Mouse (Mus musculus) urinary bladder, postnatal 25 days (tissue): ENCODE results near the gene Tcf23.

Experiments used
- DNase-seq: peaks from one replicate; pipeline ENCODE4 v3.0.0; 2022; ENCODE audit warnings: low spot score

Tcf23 gene

GRCm38 (mm10) chr5:30950451-30950850 is 18.0 kb upstream of the Tcf23 start:
- DNase-seq, result no peak

DNA sequence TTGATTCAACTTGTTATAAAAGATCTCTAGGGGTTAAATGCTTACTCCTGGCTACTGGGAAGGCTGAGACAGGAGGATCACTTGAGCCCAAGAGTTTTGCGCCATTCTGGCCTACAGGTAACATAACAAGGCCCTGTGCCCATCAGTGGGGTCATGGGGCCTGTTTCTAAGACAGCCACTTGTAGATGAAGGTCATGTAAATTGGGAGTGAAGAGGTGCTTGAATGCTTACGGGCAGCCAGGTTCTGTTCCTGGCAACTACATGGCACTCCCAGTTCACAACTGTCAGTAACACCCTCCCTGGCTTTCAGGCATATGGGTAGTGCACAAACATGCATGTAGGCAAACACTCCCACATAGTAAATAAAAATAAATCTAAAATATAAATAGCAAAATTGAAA is 17.5 kb upstream of the Tcf23 start:
- no peak for DNase-seq

GRCm38 (mm10) chr5:30951706-30952105 is 16.8 kb upstream of the Tcf23 start:
- DNase-seq, result no peak

DNA sequence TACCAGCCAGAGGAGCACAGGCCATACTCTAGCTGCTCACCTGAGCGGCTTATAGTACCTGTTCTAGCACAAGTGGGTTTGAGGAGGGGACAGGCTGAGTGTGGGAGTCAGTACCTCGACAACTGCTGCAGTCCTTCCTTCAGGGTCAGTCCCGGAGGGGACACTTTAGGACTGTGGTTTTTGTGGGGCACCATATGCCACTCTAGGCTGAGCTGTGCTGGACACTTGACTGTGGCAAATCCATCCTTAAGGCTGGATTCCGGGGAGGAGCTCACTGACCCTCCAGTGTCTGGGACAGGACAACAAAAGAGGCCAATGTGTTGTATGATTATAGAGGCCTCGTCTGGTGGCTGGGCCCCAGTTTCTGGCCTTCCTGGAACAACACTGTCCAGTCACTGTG is 15.9 kb upstream of the Tcf23 start:
- no peak for DNase-seq

- no peak for DNase-seq
Observed at GRCm38 (mm10) chr5:30954065-30954464, 14.4 kb upstream of the Tcf23 start.

DNA sequence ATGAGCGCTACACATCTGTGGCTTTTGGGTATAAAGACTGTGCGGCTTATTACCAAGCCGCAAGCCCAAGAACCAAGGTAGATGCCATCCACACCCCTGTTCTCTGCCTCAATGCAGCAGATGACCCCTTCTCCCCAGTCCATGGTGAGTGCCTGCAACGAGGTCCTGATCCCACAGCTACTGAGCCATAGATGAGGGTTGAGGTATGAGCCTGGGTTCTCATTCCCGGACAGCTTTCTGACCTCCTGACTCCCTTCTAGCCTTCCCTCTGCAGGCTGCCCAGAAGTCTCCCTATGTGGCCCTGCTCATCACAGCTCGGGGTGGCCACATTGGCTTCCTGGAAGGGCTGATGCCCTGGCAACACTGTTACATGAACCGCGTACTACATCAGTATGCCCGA is 13.9 kb upstream of the Tcf23 start:
- no peak for DNase-seq

GRCm38 (mm10) chr5:30955751-30956150 is 12.7 kb upstream of the Tcf23 start:
- no peak for DNase-seq

- DNase-seq, result no peak
Observed at GRCm38 (mm10) chr5:30957891-30958290, 10.6 kb upstream of the Tcf23 start.

- no peak for DNase-seq
Observed at GRCm38 (mm10) chr5:30959198-30959854, 9.1 kb upstream of the Tcf23 start.

GRCm38 (mm10) chr5:30959966-30960501 is 8.4 kb upstream of the Tcf23 start, which contains the start of gene Preb:
Gene Preb, minus strand, starts transcription at chr5:30960361.
- peak; percentile 99 for DNase-seq

GRCm38 (mm10) chr5:30960814-30961213 is 7.6 kb upstream of the Tcf23 start:
- DNase-seq, result no peak

DNA sequence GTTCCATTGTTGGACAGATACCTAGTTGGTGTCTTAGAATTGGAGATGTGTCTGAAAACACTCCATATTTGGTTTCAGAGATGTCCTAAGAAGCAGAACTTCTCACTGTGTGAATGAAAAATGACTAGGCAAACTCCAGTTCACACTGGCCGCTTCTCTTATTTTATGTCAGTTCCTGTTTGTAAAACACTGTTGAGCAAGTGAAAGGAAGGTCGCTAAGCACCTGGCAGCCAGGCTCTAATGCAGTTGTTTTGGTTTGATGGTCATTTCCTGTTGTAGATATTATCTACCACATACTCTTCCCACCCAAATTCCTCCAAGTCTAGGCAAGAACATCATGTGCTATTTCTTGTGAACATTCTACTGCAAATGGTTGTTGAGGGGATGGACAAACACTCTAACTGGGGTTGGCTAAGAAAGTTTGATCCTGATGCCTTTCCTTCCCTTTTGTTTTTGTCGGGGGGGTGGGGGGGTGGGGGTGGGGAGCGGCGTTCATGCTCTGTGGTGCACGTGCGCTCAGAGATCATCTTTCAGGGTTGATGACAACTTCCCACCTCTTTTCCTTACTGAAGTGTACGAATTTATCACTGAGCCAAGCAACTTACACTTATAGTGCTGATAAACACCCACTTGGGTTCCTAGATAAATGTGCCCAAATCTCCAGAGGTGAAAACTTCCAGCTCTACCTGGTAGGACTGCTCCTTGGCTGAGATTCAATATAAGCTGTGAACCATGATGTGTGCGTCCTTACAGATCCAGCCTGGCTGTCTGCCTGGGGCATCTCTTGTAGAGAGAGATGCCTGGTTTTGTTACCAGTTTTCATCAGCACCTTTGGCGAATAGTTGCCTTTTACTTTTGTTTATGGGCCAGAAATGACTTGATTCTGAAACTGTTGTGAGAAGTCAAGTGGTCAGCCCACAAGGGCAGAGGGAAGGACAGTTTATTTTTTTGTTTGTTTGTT is 6.6 kb upstream of the Tcf23 start:
- DNase-seq, result no peak

GRCm38 (mm10) chr5:30963916-30964315 is 4.5 kb upstream of the Tcf23 start:
- no peak for DNase-seq

DNA sequence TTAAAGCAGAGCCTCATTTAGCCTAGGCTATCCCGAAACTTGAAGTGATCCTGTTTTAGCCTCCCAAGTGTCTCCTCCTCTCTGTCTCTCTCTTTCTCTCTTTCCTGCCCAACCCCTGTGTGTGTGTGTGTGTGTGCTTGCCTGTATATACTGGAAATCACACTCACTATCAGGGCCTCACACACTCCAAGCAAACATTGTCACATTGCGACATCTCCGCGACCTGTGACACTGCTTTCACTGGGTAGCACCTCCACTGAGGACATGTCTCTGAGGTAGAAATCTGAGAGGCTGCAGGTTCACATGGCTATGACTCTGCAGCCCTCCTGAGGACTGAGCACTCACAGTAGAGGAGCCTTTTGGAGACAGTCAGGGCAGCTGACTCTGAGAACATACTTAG is 2.3 kb upstream of the Tcf23 start:
- no peak for DNase-seq

DNA sequence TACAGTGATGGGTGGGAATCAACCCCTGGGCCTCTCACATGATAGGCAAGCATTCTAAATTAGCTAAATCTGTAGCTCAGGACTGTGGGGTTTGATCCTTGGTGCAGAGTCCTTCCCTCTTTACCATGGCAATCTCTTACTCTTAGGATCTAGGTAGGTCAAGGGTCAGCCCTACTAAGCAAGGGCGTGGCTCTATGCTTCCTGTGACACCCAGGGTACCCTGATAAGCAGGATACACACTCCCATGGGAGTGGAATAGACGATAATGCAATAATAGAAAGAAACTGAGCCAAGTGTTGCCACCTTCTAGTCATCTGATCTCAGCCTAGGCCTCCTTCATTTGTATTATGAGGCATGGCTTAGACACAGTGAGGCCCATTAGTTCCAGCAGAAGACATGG is 978 bp downstream of the Tcf23 start:
- DNase-seq, result no peak

DNA sequence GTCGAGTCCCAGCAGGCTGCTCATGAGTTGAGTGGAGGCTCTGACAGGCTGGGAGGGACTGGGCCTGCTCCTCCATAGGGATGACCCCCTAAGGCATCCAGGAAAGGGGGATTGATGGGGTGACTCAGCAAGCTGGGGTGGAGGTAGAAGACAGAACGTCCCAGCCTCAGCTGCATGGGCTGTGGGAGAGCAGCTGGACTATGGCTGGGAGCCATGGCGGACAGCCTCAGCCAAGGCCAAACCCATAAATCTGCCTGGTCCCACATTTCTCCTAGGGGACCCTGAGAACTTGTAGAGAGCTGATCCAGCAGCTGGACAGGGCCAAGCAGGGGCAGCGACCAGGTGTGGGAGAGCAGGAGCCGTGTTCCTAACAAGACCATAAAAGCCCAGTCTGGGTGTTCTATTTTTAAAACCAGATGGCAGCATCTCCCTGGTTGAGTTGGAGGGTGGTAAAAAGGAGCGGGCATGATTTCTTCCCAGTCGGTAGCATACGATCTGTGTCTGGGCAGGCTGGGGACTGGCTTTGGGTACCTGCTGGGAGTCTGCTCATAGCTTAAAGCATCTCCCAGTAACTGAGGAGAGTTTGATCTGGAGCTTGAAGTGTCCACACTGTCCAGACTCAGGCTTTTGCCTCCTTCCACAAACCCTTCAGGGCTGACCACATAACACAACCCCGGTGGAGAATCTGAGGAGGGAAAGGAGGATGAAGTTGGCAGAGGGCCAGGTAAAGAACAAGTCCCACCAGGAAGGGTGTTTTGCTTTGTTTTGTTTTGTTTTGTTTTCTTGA is 6.6 kb downstream of the Tcf23 start:
- peak; percentile 24 for DNase-seq

DNA sequence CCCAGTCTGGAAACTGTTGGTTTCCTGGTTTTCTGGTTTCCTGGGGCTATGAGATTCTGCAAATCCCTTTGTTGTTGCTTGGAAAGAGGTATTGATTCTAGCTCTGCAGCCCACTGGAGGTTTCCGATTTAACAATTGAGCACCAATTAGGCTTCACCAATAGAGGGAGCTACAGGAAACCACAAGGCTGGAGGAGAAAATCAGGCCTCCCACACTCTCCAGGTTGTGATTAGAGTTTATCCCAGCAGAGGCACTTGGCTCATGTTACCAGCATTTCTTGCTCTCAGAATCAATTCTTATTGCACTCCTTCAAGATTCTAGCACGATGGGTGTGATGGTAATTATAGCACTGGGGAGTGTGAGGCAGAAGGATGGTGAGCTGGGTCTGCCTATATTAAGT is 13.9 kb downstream of the Tcf23 start:
- no peak for DNase-seq

DNA sequence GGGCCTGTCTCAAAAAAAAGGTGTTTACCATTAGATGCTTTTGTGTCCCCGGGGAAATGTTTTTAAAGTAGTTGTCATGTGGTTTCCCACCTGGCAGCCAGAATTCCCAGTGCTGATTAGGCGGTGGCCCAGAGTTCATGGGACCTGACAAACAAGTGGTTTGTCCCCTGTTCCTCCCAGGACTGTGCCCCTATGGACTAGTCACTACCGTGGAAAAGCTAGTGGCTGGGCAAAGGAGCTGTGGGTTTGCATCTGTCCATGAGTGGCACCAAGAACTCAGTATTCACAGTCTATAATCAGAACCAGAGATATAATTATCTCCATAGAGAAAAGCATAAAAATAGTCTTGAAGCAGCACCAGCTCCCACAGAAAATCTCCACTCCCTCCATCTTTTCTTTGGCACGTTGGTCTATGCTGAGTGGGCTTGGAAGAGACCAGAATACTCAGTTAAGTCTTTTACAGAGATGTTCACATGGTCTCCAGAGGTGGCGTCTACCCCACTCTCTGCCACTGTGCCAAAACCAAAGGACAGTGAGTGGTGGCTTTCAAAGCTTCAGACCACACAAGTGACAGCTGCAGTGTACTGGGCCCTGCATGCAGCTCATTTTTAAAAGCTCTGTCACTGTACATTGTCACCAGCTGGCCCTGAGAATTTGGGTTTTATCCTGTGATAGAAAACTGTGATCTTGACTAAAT is 24.7 kb downstream of the Tcf23 start:
- DNase-seq, result no peak

GRCm38 (mm10) chr5:30994074-30994473 is 25.6 kb downstream of the Tcf23 start:
- no peak for DNase-seq

- DNase-seq, result no peak
Observed at GRCm38 (mm10) chr5:30994910-30995635, 26.6 kb downstream of the Tcf23 start.

GRCm38 (mm10) chr5:30998306-30998705 is 29.8 kb downstream of the Tcf23 start:
- no peak for DNase-seq
